Mouse (Mus musculus) spleen, adult 2 months (tissue): ENCODE data around the gene Kif21b.

Experiments
- CTCF ChIP-seq: fragments of 200-500 bp; IDR thresholded peaks from 2 replicates; pipeline ENCODE4 v1.5.1; 2011; ENCODE audit warnings: mild to moderate bottlenecking, inconsistent platforms; ENCODE audit not compliant: insufficient read depth, insufficient read length, insufficient replicate concordance; ENCODE audit errors: extremely low read depth
- POLR2A ChIP-seq: fragments of 200-500 bp; IDR thresholded peaks from 2 replicates; pipeline ENCODE4 v1.6.1; 2011; ENCODE audit warnings: low read depth, low read length, inconsistent platforms

GRCm38 (mm10) chr1:136134547-136134946 lies 3.4 kb downstream of the Kif21b start:
- TF ChIP-seq CTCF = no peak
- no peak for TF ChIP-seq POLR2A
